Comparison of ENCODE assay signal across 24 mouse cellular contexts in the genomic region with DNA sequence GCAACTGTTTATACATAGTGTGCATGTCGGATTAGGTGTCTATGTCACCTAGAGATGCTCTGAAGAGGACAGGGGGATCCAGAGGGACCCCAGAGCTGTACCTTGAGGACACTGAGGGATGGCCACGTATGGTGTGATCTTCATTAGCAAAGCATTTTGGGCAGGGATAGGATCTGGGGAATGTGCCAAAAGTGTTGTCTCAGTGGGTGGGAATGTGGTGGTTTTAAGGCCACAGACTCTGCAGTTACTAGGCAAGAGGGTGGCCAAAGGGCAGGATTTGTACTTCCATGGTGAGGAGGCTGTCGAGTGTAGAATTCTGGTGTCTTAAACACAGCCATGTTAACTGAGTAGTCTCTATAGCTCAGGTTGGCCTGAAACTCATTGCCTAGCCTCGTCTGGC. TPM values are rescaled to one million over a fixed set of nuclear protein-coding genes. Genes with fewer than 3 reads are reported as not detected.
"Had no signal": no experiment of that assay in that cellular context is flagged by ENCODE, and none has a peak within 500 bp of the region (broad histone marks: within the 10 kb centered on the region; RNA-seq: fewer than 3 reads in every experiment).

No protein-coding gene starts in this region.

- H3K4me2 ChIP-seq: kidney, embryonic 15.5 days; limb, embryonic 13.5 days; liver, embryonic 12.5 days; liver, embryonic 15.5 days; lung, embryonic 15.5 days; midbrain, embryonic 12.5 days; midbrain, embryonic 15.5 days; neural tube, embryonic 13.5 days had no signal

- H3K27me3 ChIP-seq: kidney, embryonic 15.5 days; limb, embryonic 13.5 days; liver, embryonic 12.5 days; liver, embryonic 15.5 days; lung, embryonic 15.5 days; midbrain, embryonic 12.5 days; midbrain, embryonic 15.5 days; neural tube, embryonic 13.5 days had no signal

- H3K4me3 ChIP-seq: kidney, embryonic 15.5 days; limb, embryonic 10.5 days; limb, embryonic 13.5 days; liver, embryonic 12.5 days; liver, embryonic 15.5 days; lung, embryonic 15.5 days; midbrain, embryonic 12.5 days; midbrain, embryonic 15.5 days; neural tube, embryonic 13.5 days had no signal

- H3K36me3 ChIP-seq: liver, embryonic 12.5 days; liver, embryonic 15.5 days; lung, embryonic 15.5 days; midbrain, embryonic 15.5 days had no signal

- DNase-seq: kidney, adult 8-10 months; kidney, postnatal 10 days; kidney, postnatal 36 days; liver; lung, adult 18-20 months; lung, postnatal 14 days; retina, postnatal 1 day; right cerebral cortex, postnatal 25 days; thymus, adult 18-20 months; thymus, postnatal 4 days had no signal

RNA-seq across cellular contexts. Expression of gene Hbq1a, which starts 59.7 kb away (rescaled TPM):
- total RNA-seq: megakaryocyte, adult 5-6 weeks; neutrophil, adult 5-6 weeks had no signal
- polyA plus RNA-seq: limb, embryonic 10.5 days; macrophage; small intestine, adult 2 months; testis, adult 2 months had no signal
